Mouse (Mus musculus) MN1 (cell line): ENCODE data around the gene Mlph.
A peak's percentile ranks its signal among the peaks of the same experiment; 100 is the strongest.

Source experiments
- DNase-seq: peaks from one replicate; pipeline ENCODE4 v3.0.0-alpha.2; 2016; ENCODE audit warnings: low spot score

Mlph gene

GRCm38 (mm10) chr1:90909161-90909560 lies 5.7 kb upstream of the Mlph start:
- no peak for DNase-seq

- no peak for DNase-seq
These were observed 5.2 kb upstream of the Mlph start for GRCm38 (mm10) chr1:90909631-90910152.

- no peak for DNase-seq
These were observed 1.7 kb upstream of the Mlph start for GRCm38 (mm10) chr1:90913231-90913630.

GRCm38 (mm10) chr1:90917509-90917908 lies 2.6 kb downstream of the Mlph start:
- no peak for DNase-seq

GRCm38 (mm10) chr1:90921687-90922086 lies 6.8 kb downstream of the Mlph start:
- no peak for DNase-seq

GRCm38 (mm10) chr1:90926030-90926429 lies 11.1 kb downstream of the Mlph start:
- no peak for DNase-seq

GRCm38 (mm10) chr1:90927308-90927707 lies 12.4 kb downstream of the Mlph start:
- no peak for DNase-seq

- no peak for DNase-seq
These were observed 13.2 kb downstream of the Mlph start for GRCm38 (mm10) chr1:90927929-90928574.

GRCm38 (mm10) chr1:90928575-90928934 lies 13.7 kb downstream of the Mlph start:
- peak; percentile 7 for DNase-seq

- DNase-seq, result no peak
These were observed 18.1 kb downstream of the Mlph start for GRCm38 (mm10) chr1:90933001-90933400.

- no peak for DNase-seq
These were observed 22.1 kb downstream of the Mlph start for GRCm38 (mm10) chr1:90936990-90937389.

- no peak for DNase-seq
These were observed 25.1 kb downstream of the Mlph start for GRCm38 (mm10) chr1:90939980-90940379.

GRCm38 (mm10) chr1:90945171-90945570 lies 30.3 kb downstream of the Mlph start:
- DNase-seq, result no peak

GRCm38 (mm10) chr1:90947252-90947651 lies 32.4 kb downstream of the Mlph start:
- DNase-seq, result no peak

GRCm38 (mm10) chr1:90949309-90949708 lies 34.4 kb downstream of the Mlph start:
- DNase-seq, result no peak

GRCm38 (mm10) chr1:90951670-90952069 lies 36.8 kb downstream of the Mlph start:
- DNase-seq, result no peak

- no peak for DNase-seq
These were observed 37.9 kb downstream of the Mlph start, which contains the start of gene Prlh for GRCm38 (mm10) chr1:90952808-90953207. Gene Prlh, plus strand, starts transcription at chr1:90953108.

GRCm38 (mm10) chr1:90953688-90954087 lies 38.8 kb downstream of the Mlph start:
- no peak for DNase-seq

- peak; percentile 14 for DNase-seq
These were observed 41.6 kb downstream of the Mlph start for GRCm38 (mm10) chr1:90956245-90957096.

GRCm38 (mm10) chr1:90962526-90962925 lies 47.6 kb downstream of the Mlph start:
- no peak for DNase-seq

GRCm38 (mm10) chr1:90962994-90963393 lies 48.1 kb downstream of the Mlph start:
- no peak for DNase-seq

GRCm38 (mm10) chr1:90967583-90967982 lies 52.7 kb downstream of the Mlph start:
- no peak for DNase-seq

- no peak for DNase-seq
These were observed 53.8 kb downstream of the Mlph start for GRCm38 (mm10) chr1:90968649-90969048.
